Mouse (Mus musculus): ENCODE results near the gene Slx4.
A peak's percentile ranks its signal among the peaks of the same experiment; 100 is the strongest.

DNA sequence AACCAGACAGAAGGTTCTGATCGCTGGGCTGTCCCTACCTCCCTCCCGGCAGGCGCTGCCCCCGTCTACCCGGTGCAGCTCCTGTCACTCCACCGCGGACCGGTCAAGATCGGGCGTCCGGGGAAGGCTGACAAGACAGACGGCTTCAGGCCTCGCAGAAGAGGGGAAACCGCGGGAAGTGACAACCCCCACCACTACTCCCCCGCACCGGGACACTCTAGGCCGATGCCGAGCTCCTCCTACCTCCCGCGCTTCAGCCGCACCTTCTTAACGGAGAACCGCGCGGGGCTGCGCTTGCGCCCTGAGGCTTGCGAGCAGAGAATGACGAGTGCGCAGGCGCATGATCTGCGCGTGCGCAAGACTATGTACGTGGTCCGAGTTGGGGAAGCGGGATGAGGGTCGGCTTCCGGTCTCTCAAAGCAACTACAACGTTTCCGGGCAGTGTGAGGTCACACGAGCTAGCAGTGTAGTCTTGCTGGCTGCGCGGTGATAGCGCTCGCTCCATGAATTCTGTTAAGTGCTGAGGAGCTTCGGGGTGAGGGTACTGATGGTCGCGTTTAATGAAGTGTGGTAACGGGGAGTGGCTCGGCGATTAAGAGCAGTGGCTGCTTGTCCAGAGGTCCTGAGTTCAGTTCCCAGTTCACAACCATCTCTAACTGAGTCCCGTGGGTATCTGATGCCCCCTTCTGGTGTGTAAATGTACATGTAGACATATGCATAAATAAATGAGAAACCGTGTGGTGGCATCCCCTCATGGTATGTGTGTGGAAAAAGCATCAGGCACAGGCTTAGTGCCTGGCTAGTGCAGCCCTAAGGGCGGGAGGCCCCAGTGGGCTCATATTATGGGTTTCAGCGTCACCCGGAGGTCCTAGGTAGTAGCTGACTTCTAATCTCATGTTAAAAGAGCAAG, at the start of gene Slx4:
- TF ChIP-seq ZKSCAN1 (IDR thresholded peaks at IDR 0.05; ENCODE audit: borderline replicate concordance, low read depth, low read length) (no peak), CTCF (conservative IDR thresholded peaks at IDR 0.05 in 1 of 2, IDR thresholded peaks at IDR 0.05 in 1 of 2; ENCODE audit: low read depth in 2 of 2, low read length in 2 of 2) (peak; percentile 68 to 85), KAT2A (IDR thresholded peaks at IDR 0.05; ENCODE audit: insufficient replicate concordance, low read length) (peak; percentile 64; the same call in 1 of the 2 replicates), POLR2AphosphoS2 (IDR thresholded peaks at IDR 0.05; ENCODE audit: low read depth, low read length) (peak; percentile 97), HCFC1 (IDR thresholded peaks at IDR 0.05; ENCODE audit: low read depth, low read length) (peak; percentile 88)

Data from CH12.LX (cell line).